Mouse (Mus musculus) forebrain, postnatal 0 days (tissue): ENCODE results near the gene Rps27. TPM values are rescaled to one million over a fixed set of nuclear protein-coding genes. Genes with fewer than 3 reads are reported as not detected.
A peak's percentile ranks its signal among the peaks of the same experiment; 100 is the strongest.

Source experiments
- ATAC-seq: fragments of 200-750 bp; cut with Nextera tagmentation; 2 replicates; pipeline ENCODE4 v1.8.0; 2017; ENCODE audit warnings: mild to moderate bottlenecking, moderate library complexity
- DNase-seq: peaks from one replicate; pipeline ENCODE4 v3.0.0-alpha.2; 2015
- H3K27ac ChIP-seq: fragments of 300-500 bp; sonication (generic); 2 replicates; pipeline ENCODE4 v1.5.1; 2014; ENCODE audit warnings: low read depth, mild to moderate bottlenecking, antibody characterized with exemption, low read length, moderate library complexity, mixed read lengths
- H3K27me3 ChIP-seq: fragments of 300-500 bp; sonication (generic); 2 replicates; pipeline ENCODE4 v1.6.1; 2014; ENCODE audit warnings: mild to moderate bottlenecking, low read length, mixed read lengths; ENCODE audit not compliant: insufficient read depth
- H3K36me3 ChIP-seq: fragments of 300-500 bp; sonication (generic); 2 replicates; pipeline ENCODE4 v1.6.1; 2014; ENCODE audit warnings: mild to moderate bottlenecking, moderate library complexity; ENCODE audit not compliant: insufficient read depth
- H3K4me1 ChIP-seq: fragments of 300-500 bp; sonication (generic); 2 replicates; pipeline ENCODE4 v1.6.1; 2014; ENCODE audit warnings: antibody characterized with exemption; ENCODE audit not compliant: insufficient read depth
- H3K4me2 ChIP-seq: fragments of 300-500 bp; sonication (generic); 2 replicates; pipeline ENCODE4 v1.6.1; 2014; ENCODE audit warnings: low read depth, mild to moderate bottlenecking, moderate library complexity
- H3K4me3 ChIP-seq: fragments of 300-500 bp; sonication (generic); 2 replicates; pipeline ENCODE4 v1.5.1; 2014; ENCODE audit warnings: low read depth, low read length, mixed read lengths
- H3K9ac ChIP-seq: fragments of 300-500 bp; sonication (generic); 2 replicates; pipeline ENCODE4 v1.6.1; 2014; ENCODE audit warnings: mild to moderate bottlenecking
- H3K9me3 ChIP-seq: fragments of 300-500 bp; sonication (generic); 2 replicates; pipeline ENCODE4 v1.6.1; 2016; ENCODE audit warnings: low read length
- CTCF ChIP-seq: sonication (generic); IDR thresholded peaks from 2 replicates; pipeline ENCODE4 v1.5.1; 2016; ENCODE audit warnings: antibody characterized with exemption, control low read depth, low read depth
- whole genome bisulfite sequencing: fragments of 180-500 bp; shearing (Covaris S2); extraction: QIAGEN DNeasy Blood & Tissue Kit; methylation state at CpG from one replicate; pipeline ENCODE4 v1.1.7; 2014; 5-methylcytosine and 5-hydroxymethylcytosine counted together
- polyA plus RNA-seq: library from polyadenylated mRNA; unstranded; fragments of >200 nt; fragmentation: Nextera tagmentation; extraction: Ambion mirVana; gene quantifications from 2 replicates; pipeline ENCODE4 v1.2.1, GENCODE M21; 2015
- total RNA-seq: library from RNA; depleted of rRNA; stranded (reverse); fragments of >200 nt; gene quantifications from 2 replicates; pipeline ENCODE4 v1.2.3, GENCODE M21; 2014

The Rps27 gene
- total and polyA plus RNA-seq, 2 experiments from 2014 or later: 824 to 3,359 TPM

DNA sequence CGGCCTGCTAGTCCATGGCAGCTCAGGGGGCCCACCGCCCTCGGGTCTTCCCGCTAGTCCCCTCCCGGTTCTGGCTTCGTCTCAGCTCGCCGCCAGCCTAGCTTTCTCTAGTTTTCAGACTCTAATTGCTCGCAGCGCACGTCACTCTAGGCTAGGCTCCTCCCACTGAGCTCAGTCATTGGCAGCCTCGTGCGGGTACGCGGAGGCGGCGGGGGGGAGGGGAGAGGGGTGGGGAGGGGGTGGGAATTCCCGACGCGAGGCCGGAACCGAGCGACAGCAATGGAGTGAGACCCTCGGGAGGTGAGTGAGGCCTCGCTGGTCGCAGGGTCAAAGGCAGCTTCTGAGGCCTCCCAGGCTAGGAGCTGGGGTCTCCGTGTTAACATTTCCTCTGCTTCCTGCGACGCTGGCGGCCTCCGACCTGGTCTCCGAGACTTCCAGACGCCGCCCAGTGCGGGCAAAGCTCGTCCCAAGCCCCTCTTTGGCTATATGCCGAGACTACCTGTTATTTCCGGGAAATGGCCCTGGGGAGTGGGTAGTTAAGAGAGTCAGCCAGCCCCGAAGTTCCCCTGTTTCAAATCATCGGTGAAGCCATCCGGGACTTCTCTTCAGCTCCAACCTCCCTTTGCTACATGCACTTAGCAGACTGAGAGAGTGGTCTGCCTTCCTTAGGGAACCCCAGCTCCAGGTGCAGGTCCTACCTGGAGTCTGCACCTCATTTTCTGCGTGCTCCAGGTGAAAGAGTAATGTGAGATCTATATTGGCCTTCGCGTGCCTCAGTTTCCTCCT is 34.7 kb upstream of the Rps27 start, which contains the start of gene Slc39a1:
Gene Slc39a1, plus strand, starts transcription at position 213 of the 786 bp plus-strand sequence.
- H3K27ac ChIP-seq: peak within 1 kb of the TSS; percentile 74
- H3K36me3 ChIP-seq: 0 out of 2 replicates have a peak, but pooled peaks cover 3% of the 10 kb centered on the region
- ATAC-seq (peak; percentile 98), DNase-seq (peak; percentile 97)
- no peaks in the 10 kb centered on the region for H3K9me3 ChIP-seq
- no peaks in the 10 kb centered on the region for H3K27me3 ChIP-seq
- H3K4me2 ChIP-seq: peak within 1 kb of the TSS; percentile 57
- peak within 1 kb of the TSS; percentile 66 for H3K4me3 ChIP-seq
- H3K4me1 ChIP-seq: peaks cover 9% of the 10 kb centered on the region; the same call in 1 of the 2 replicates
- H3K9ac ChIP-seq: peak within 1 kb of the TSS; percentile 72
- WGBS: 1% methylated on average over 44 of the region's 44 CpGs
- no peak; the same call in 1 of the 2 replicates for TF ChIP-seq CTCF

DNA sequence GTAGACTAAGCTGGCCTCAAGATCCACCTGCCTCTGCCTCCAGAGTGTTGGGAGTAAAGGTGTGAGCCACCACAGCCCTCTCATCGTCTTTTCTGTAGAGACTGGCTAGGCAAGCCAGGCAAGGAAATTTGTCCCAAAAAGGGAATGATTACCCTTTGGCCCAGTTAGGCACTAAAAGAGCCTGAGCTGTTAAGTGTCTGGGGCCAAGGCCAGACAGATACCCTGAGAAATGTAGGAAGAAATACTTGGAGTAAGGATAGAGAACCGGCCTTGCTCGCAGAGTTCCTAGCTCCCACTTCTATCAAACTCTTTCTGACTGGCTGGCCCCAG is 34.1 kb upstream of the Rps27 start:
- WGBS: 0% methylated on average over 3 of the region's 3 CpGs
- Histone ChIP-seq H3K4me1 (peaks cover 9% of the 10 kb centered on the region; the same call in 1 of the 2 replicates), H3K4me2 (peak overlapping the region; percentile 57), H3K9me3 (no peaks in the 10 kb centered on the region), H3K4me3 (peak overlapping the region; percentile 66), H3K9ac (peak overlapping the region; percentile 72), H3K27ac (peak overlapping the region; percentile 64), H3K36me3 (0 out of 2 replicates have a peak, but pooled peaks cover 3% of the 10 kb centered on the region), H3K27me3 (no peaks in the 10 kb centered on the region)
- 0 out of 2 replicates have a peak, but pooled peaks have one; percentile 5 for TF ChIP-seq CTCF
- no peak for DNase-seq
- ATAC-seq: no peak

DNA sequence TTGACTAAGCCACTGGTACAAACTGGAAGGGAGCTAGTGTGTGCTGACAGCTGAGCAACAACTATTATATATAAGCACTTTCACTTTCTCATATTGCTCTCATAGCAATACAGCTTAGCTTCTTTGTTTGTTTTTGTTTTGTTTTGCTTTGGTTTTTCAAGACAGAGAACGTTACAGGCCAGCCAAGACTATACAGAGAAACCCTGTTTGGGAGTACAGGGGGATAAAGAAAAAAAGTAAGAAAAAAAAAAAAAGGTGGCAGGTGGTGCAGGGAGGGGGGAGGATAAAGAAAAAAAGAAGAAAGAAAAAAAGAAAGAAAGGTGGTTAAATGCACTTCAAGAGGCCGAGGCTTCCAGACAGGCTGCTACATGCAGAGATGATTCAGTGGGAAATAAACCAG is 32.0 kb upstream of the Rps27 start:
- no peaks in the 10 kb centered on the region for H3K36me3 ChIP-seq
- H3K27me3 ChIP-seq: no peaks in the 10 kb centered on the region
- no peaks in the 10 kb centered on the region for H3K9me3 ChIP-seq
- H3K4me2 ChIP-seq: no peak overlapping the region
- DNase-seq (no peak), ATAC-seq (no peak)
- no peak for TF ChIP-seq CTCF
- H3K4me1 ChIP-seq: peaks cover 9% of the 10 kb centered on the region; the same call in 1 of the 2 replicates
- no peak overlapping the region for H3K27ac ChIP-seq
- no peak overlapping the region for H3K4me3 ChIP-seq
- no peak overlapping the region for H3K9ac ChIP-seq
- 52% methylated on average over 2 of the region's 2 CpGs for whole genome bisulfite sequencing

DNA sequence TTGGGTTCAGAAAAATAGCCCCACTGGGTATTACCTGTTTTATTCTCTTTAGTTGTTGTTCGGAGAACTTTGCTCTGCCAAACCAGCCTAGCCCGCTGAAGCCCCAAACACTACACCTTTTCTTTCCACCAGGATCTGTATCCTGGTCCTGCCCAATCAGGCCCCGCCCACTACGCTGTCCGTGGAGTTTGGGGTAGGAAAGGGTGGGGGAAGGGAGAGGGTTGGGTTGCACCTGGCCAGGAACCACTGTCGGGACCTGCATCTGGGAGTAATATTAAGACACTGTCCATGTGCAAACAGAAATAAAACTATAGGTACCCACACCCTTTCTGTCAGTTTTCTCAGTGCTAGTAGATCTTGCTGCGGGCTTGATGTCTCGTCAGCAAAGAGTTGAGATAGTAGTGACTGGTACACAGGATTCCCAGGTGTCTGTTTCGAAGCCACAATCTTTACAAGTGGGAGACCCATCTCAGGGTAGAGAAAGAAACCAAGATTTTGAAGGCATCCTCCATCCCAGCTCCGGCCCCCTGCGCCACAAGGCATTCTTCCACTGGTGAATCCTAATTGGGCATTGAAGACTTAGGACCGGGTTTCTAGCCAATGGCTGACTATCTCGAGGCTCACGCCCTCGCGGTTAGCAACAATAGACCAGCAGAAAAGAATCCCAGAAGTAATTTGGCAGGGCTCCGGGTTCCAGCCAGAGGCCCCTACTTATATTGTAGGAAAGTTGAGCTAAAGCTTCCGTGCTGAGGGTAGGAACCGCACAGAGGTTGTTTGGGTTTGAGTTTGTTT is 29.7 kb upstream of the Rps27 start, which contains the start of gene Creb3l4:
Gene Creb3l4, minus strand, starts transcription at position 529 of the 792 bp plus-strand sequence.
- DNase-seq (peak; percentile 72), ATAC-seq (peak; percentile 41; the same call in 1 of the 2 replicates)
- no peak for TF ChIP-seq CTCF
- H3K4me1 ChIP-seq: peaks cover 3% of the 10 kb centered on the region; the same call in 1 of the 2 replicates
- WGBS: 2% methylated on average over 19 of the region's 19 CpGs
- no peaks in the 10 kb centered on the region for H3K27me3 ChIP-seq
- H3K9ac ChIP-seq: no peak within 1 kb of the TSS
- no peaks in the 10 kb centered on the region for H3K9me3 ChIP-seq
- peak within 1 kb of the TSS; percentile 42 for H3K4me2 ChIP-seq
- no peaks in the 10 kb centered on the region for H3K36me3 ChIP-seq
- no peak within 1 kb of the TSS for H3K27ac ChIP-seq
- peak within 1 kb of the TSS; percentile 28 for H3K4me3 ChIP-seq

DNA sequence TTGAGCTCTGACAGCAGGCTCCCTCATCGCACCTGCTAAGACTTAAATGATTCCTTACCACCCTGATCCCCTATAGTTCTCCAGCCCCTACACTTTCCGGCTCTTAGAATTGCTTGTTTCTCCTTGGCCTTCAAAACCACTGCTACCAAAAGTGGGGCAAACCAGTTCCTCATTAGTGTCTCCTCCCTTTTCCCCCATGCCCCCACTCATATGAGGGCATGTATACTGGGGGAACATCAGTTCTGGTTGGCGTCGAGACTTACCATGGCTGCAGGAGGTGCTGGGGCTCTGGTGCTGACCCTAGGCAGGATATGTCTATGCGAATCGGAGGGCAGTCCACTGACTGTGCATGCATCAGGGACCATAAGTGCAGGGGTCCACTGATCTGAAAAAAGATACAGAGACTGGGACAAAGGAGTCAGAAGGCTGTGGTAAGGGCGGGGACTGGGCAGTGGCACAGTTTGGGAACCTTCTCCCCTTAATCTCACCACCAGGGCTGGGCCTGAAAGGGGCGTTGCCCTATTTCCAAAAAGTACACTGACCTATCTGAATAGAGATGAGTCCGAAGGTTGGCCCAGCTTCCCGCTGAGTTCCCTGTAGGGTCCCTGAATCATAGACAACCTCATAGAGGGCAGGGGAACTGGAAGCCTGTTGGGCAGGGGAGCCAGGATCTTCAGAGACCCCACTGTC is 28.4 kb upstream of the Rps27 start:
- H3K4me3 ChIP-seq: no peak overlapping the region
- no peak overlapping the region for H3K9ac ChIP-seq
- no peak overlapping the region for H3K27ac ChIP-seq
- no peaks in the 10 kb centered on the region for H3K36me3 ChIP-seq
- 0 out of 2 replicates have a peak, but pooled peaks cover 3% of the 10 kb centered on the region for H3K4me1 ChIP-seq
- DNase-seq (no peak), ATAC-seq (no peak)
- no peaks in the 10 kb centered on the region for H3K9me3 ChIP-seq
- 89% methylated on average over 10 of the region's 10 CpGs for WGBS
- no peak overlapping the region for H3K4me2 ChIP-seq
- no peak for TF ChIP-seq CTCF
- no peaks in the 10 kb centered on the region for H3K27me3 ChIP-seq

DNA sequence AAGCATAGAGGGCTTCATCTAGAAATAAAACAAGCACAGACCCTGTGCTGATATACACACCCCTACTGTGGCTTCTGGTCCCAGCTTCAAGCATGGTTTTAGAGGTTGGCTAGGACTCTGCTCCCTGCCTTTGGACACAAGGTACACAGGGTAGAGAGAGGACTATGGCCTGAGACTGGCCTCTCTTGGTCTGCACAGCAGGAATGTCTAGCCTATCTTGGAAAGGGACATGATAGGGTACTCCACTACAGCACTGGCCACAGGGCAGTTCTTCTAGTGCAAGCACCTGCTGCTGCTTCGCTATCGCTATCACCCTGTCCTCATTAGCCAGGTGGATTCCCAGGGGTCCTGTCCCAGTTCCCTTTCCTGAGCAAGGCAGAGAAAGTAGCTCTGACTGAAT is 27.8 kb upstream of the Rps27 start:
- DNase-seq (no peak), ATAC-seq (no peak)
- WGBS: 92% methylated on average over 2 of the region's 2 CpGs
- no peak overlapping the region for H3K9ac ChIP-seq
- TF ChIP-seq CTCF: no peak
- H3K4me2 ChIP-seq: no peak overlapping the region
- no peak overlapping the region for H3K4me3 ChIP-seq
- H3K27me3 ChIP-seq: no peaks in the 10 kb centered on the region
- H3K36me3 ChIP-seq: no peaks in the 10 kb centered on the region
- no peaks in the 10 kb centered on the region for H3K9me3 ChIP-seq
- H3K4me1 ChIP-seq: 0 out of 2 replicates have a peak, but pooled peaks cover 3% of the 10 kb centered on the region
- H3K27ac ChIP-seq: no peak overlapping the region
